Mouse (Mus musculus): Measurements from ENCODE around the gene Ralgps1.

DNA sequence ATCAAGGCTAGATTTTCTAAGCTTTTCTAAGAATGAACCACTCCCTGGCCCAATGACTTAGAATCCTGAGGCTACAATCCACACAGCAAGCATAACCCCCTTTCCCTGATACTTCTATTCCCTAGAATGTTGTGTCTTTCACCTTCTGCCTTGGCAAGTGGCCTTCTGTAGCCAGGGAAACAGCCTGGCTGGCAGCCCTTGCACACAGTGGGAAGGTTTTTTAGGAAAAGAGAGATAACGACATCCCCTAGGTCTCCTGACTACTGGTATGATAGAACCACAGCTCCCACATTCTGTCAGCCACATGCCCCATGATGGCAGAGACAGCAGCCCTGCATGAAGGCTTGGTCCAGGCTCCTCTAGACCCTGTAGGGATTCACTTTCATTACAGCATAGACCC is 99.8 kb downstream of the Ralgps1 start:
- no peak for TF ChIP-seq CTCF (IDR thresholded peaks at IDR 0.05; ENCODE audit: low read depth)
- TF ChIP-seq EP300 (optimal IDR thresholded peaks at IDR 0.05) = no peak
